Mouse (Mus musculus) midbrain, embryonic 16.5 days (tissue): ENCODE results near the gene BC051142. TPM values are rescaled to one million over a fixed set of nuclear protein-coding genes. Genes with fewer than 3 reads are reported as not detected.
"Not testable (repeated sequence)": the region's sequence is repeated elsewhere in the genome, so short reads cannot be mapped to it uniquely, and the experiment has no call there.

ENCODE experiments used
- ATAC-seq: fragments of 200-750 bp; cut with Nextera tagmentation; 2 replicates; pipeline ENCODE4 v1.8.0; 2017; ENCODE audit warnings: moderate TSS enrichment
- H3K27ac ChIP-seq: fragments of 300-500 bp; sonication (generic); 2 replicates; pipeline ENCODE4 v1.5.1; 2014; ENCODE audit warnings: mild to moderate bottlenecking, low read length, mixed read lengths
- H3K27me3 ChIP-seq: fragments of 300-500 bp; sonication (generic); 2 replicates; pipeline ENCODE4 v1.6.1; 2014; ENCODE audit warnings: low read depth, low read length, mixed read lengths; ENCODE audit not compliant: control insufficient read depth, insufficient read depth
- H3K36me3 ChIP-seq: fragments of 300-500 bp; sonication (generic); 2 replicates; pipeline ENCODE4 v1.6.1; 2014; ENCODE audit warnings: mild to moderate bottlenecking, low read length, moderate library complexity, mixed read lengths; ENCODE audit not compliant: control insufficient read depth, insufficient read depth
- H3K4me1 ChIP-seq: fragments of 300-500 bp; sonication (generic); 2 replicates; pipeline ENCODE4 v1.6.1; 2014; ENCODE audit warnings: mild to moderate bottlenecking, low read length, mixed read lengths; ENCODE audit not compliant: control insufficient read depth, insufficient read depth
- H3K4me2 ChIP-seq: fragments of 300-500 bp; sonication (generic); 2 replicates; pipeline ENCODE4 v1.6.1; 2014; ENCODE audit warnings: mild to moderate bottlenecking, low read length, mixed read lengths
- H3K4me3 ChIP-seq: fragments of 300-500 bp; sonication (generic); 2 replicates; pipeline ENCODE4 v1.5.1; 2014; ENCODE audit warnings: low read depth, mild to moderate bottlenecking, low read length, moderate library complexity, mixed read lengths
- H3K9ac ChIP-seq: fragments of 300-500 bp; sonication (generic); 2 replicates; pipeline ENCODE4 v1.6.1; 2014; ENCODE audit warnings: low read depth, low read length, mixed read lengths
- H3K9me3 ChIP-seq: fragments of 300-500 bp; sonication (generic); replicated peaks from 2 replicates; pipeline ENCODE4 v1.6.1; 2014; ENCODE audit warnings: mild to moderate bottlenecking, low read length, mixed read lengths; ENCODE audit not compliant: control insufficient read depth, poor library complexity, severe bottlenecking
- WGBS: fragments of 180-500 bp; shearing (Covaris S2); extraction: QIAGEN DNeasy Blood & Tissue Kit; methylation state at CpG from one replicate; pipeline ENCODE4 v1.1.7; 2014; 5-methylcytosine and 5-hydroxymethylcytosine counted together
- polyA plus RNA-seq: library from polyadenylated mRNA; unstranded; fragments of >200 nt; fragmentation: Nextera tagmentation; extraction: Ambion mirVana; gene quantifications from 2 replicates; pipeline ENCODE4 v1.2.1, GENCODE M21; 2015

The BC051142 gene
- polyA plus RNA-seq, 1 experiment from 2014 or later = 6.1 TPM

DNA sequence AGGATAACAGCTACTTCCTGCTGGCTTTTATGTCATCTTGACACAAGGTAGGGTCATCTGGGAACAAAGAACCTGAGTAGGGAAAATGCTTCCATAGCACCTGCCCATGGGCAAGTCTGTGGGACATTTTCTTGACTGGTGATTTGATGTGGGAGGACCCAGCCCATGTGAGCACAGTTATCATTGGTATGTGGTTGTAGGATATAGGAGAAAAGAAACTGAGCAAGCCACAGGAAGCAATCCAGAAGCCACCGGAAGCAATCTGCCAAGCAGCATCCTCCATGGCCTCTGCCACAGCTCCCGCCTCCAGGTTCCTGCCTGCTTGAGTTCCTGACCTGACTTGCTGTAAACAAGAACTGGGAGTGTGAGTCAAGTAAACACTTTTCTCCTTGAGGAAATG, 71.9 kb downstream of the BC051142 start:
- ATAC-seq = no peak
- H3K9ac ChIP-seq = no peak overlapping the region
- no peak overlapping the region for H3K4me2 ChIP-seq
- H3K36me3 ChIP-seq = no peaks in the 10 kb centered on the region
- no peaks in the 10 kb centered on the region for H3K9me3 ChIP-seq
- no peak overlapping the region for H3K4me3 ChIP-seq
- no peaks in the 10 kb centered on the region for H3K4me1 ChIP-seq
- WGBS = 95% methylated on average over 2 of the region's 2 CpGs
- no peak overlapping the region for H3K27ac ChIP-seq
- no peaks in the 10 kb centered on the region for H3K27me3 ChIP-seq

DNA sequence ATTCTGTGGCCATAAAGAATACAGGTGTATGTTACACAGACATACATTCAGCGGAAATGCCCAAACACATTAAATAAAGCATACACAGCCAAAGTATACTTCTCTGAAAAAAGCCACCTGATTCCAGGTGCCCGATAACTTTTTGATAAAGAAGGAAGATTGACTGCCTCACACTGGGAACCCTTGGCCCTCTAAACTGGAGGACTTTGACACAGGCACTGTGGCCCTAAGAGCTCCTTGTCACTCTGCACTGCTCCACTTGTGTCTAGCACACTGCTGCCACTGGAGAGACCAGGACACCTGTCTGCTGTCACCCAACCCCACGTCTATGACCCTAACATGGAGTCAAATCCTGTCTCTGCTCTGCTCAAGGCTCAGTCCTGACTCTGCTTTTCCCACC, 76.4 kb downstream of the BC051142 start:
- no peak overlapping the region for H3K27ac ChIP-seq
- no peak overlapping the region for H3K4me2 ChIP-seq
- H3K27me3 ChIP-seq = no peaks in the 10 kb centered on the region
- no peak overlapping the region for H3K4me3 ChIP-seq
- 88% methylated on average over 3 of the region's 3 CpGs for WGBS
- no peaks in the 10 kb centered on the region for H3K36me3 ChIP-seq
- H3K4me1 ChIP-seq = no peaks in the 10 kb centered on the region
- H3K9ac ChIP-seq = no peak overlapping the region
- no peaks in the 10 kb centered on the region for H3K9me3 ChIP-seq
- no peak for ATAC-seq

DNA sequence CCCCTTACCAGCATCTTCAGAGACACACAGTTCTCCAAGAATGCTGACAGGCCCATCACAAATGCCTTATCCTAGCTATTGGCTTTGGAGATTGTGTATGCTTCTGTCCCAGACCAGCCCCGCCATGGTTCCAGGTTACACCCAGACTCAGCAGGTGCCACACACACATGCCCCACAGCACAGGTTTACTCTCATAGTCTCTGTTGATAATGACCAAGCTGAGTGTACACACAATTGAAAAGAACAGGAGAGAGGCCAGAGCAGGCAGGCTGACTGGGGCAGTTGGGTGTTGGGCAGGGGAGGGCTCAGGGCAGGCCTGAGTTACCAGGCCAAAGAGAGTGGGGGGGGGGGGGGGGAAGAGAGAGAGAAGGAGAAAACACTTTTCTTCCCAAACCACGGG, 77.8 kb downstream of the BC051142 start:
- H3K36me3 ChIP-seq = no peaks in the 10 kb centered on the region
- H3K4me1 ChIP-seq = no peaks in the 10 kb centered on the region
- H3K9ac ChIP-seq = no peak overlapping the region
- WGBS = 100% methylated on average over 1 of the region's 2 CpGs
- H3K4me3 ChIP-seq = no peak overlapping the region
- no peak overlapping the region for H3K4me2 ChIP-seq
- H3K27me3 ChIP-seq = no peaks in the 10 kb centered on the region
- H3K27ac ChIP-seq = no peak overlapping the region
- no peaks in the 10 kb centered on the region for H3K9me3 ChIP-seq
- ATAC-seq = no peak

DNA sequence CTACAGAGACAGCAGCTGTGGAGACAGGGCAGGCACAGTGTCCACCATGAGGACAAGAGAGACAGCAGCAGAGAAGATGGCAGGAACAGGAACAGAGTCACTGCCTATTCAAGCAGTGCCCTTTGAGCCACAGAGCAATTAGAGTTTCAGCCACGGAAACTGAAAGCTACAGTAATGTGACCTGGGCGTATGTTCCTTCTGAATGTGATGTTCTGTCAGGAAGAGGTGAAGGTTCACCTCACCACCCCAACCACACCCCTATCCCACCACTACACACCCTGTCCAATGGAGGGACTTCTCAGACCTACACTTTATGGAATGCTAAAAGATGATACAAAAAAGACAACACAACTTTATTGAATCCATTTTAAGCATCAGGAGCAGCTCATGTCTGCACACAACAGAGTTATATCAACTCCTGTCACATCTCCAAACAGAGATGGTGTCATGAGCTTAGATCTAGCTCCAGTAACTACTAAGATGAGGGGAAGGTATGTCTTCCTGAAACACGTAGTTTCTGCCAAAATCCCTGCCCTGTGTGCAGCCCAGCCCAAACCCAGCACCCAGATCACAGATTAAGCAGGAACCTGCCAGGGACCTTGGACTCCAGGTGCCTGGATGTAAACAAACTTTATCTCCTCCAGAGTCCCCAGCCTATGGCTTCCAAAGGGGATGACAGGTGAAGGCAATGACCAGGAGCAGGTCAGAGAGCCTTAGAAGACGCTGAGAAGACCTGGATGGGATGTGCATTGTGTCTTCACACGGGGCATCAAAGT, 78.8 kb downstream of the BC051142 start, which contains the start of gene Btnl4:
Gene Btnl4 (minus strand): TSS at position 81 of the 776 bp plus-strand sequence.
- H3K4me3 ChIP-seq, H3K9me3 ChIP-seq, H3K27ac ChIP-seq, H3K36me3 ChIP-seq, ATAC-seq, H3K4me1 ChIP-seq, H3K27me3 ChIP-seq, H3K4me2 ChIP-seq, H3K9ac ChIP-seq: not testable (repeated sequence)
- 88% methylated on average over 4 of the region's 5 CpGs for WGBS

DNA sequence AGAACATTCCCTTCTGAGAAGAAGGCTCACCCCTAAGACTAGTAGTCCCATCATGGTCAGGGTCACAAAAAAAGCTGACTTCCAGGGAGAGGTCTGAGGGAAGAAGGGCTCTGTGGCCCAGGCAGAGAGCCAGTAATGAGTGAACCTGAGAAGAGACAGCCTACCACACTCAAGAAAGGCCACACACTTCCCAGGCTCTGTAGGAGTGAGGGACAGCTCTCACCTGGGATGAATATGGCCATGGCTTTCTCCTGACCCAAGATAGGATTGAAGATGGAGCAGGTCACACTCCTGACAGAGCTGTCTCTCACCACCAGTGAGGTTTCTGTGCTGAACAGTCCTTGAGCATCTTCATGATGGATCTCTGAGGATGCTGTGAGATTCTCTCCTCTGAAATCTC, 94.2 kb downstream of the BC051142 start:
- Histone ChIP-seq H3K4me2 (no peak overlapping the region), H3K4me3 (no peak overlapping the region)

DNA sequence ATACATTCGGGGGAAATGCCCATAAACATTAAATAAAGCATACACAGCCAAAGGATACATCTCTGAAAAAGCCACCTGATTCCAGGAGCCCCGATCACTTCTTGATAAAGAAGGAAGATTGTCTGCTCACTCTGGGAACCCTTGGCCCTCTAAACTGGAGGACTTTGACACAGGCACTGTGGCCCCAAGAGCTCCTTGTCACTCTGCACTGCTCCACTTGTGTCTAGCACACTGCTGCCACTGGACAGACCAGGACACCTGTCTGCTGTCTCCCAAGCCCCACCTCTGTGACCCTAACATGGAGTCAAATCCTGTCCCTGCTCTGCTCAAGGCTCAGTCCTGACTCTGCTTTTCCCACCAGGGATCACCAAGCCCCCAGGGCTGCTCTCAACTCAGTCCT, 96.5 kb downstream of the BC051142 start:
- not testable (repeated sequence) for ATAC-seq, H3K36me3 ChIP-seq, H3K4me1 ChIP-seq, H3K4me3 ChIP-seq, H3K4me2 ChIP-seq, H3K9me3 ChIP-seq, H3K27ac ChIP-seq, H3K27me3 ChIP-seq, H3K9ac ChIP-seq
- 73% methylated on average over 2 of the region's 2 CpGs for WGBS

More for the DNA sequence above, 94.2 kb downstream of the BC051142 start:
- H3K27me3 ChIP-seq = no peaks in the 10 kb centered on the region
- no peaks in the 10 kb centered on the region for H3K36me3 ChIP-seq
- H3K9me3 ChIP-seq = no peaks in the 10 kb centered on the region
- no peak overlapping the region for H3K27ac ChIP-seq
- ATAC-seq = no peak
- H3K4me1 ChIP-seq = no peaks in the 10 kb centered on the region
- no peak overlapping the region for H3K9ac ChIP-seq

DNA sequence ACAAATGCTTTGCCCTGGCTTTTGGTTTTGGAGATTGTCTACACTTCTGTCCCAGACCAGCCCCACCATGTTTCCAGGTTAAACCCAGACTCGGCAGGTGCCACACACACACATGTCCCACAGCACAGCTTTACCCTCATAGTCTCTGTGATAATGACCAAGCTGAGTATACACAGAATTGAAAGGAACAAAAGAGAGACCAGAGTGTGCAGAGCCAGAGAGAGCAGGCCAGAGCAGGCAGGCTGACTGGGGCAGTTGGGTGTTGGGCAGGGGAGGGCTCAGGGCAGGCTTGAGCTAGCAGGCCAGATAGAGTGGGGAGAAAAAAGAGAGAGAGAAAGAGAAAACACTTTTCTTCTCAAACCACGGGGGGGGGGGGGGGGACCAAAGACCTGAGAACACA, 97.9 kb downstream of the BC051142 start:
- 91% methylated on average over 1 of the region's 2 CpGs for WGBS

DNA sequence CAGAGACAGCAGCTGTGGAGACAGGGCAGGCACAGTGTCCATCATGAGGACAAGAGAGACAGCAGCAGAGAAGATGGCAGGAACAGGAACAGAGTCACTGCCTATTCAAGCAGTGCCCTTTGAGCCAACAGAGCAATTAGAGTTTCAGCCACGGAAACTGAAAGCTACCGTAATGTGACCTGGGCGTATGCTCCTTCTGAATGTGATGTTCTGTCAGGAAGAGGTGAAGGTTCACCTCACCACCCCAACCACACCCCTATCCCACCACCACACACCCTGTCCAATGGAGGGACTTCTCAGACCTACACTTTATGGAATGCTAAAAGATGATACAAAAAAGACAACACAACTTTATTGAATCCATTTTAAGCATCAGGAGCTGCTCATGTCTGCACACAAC, 98.7 kb downstream of the BC051142 start:
- H3K9me3 ChIP-seq, H3K4me3 ChIP-seq, H3K4me1 ChIP-seq, ATAC-seq, H3K27me3 ChIP-seq, H3K4me2 ChIP-seq, H3K27ac ChIP-seq, H3K9ac ChIP-seq, H3K36me3 ChIP-seq: not testable (repeated sequence)
- 88% methylated on average over 3 of the region's 3 CpGs for WGBS

More for the DNA sequence above, 97.9 kb downstream of the BC051142 start:
- Histone ChIP-seq H3K4me2 (no peak overlapping the region), H3K9ac (no peak overlapping the region), H3K9me3 (no peaks in the 10 kb centered on the region), H3K4me1 (no peaks in the 10 kb centered on the region), H3K36me3 (no peaks in the 10 kb centered on the region), H3K27ac (no peak overlapping the region), H3K4me3 (no peak overlapping the region), H3K27me3 (no peaks in the 10 kb centered on the region)
- ATAC-seq = no peak

DNA sequence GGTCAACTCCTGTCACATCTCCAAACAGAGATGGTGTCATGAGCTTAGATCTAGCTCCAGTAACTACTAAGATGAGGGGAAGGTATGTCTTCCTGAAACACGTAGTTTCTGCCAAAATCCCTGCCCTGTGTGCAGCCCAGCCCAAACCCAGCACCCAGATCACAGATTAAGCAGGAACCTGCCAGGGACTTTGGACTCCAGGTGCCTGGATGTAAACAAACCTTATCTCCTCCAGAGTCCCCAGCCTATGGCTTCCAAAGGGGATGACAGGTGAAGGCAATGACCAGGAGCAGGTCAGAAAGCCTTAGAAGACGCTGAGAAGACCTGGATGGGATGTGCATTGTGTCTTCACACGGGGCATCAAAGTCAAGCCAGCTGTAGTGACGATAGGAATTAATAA, 99.1 kb downstream of the BC051142 start:
- H3K9ac ChIP-seq, H3K27ac ChIP-seq, ATAC-seq, H3K9me3 ChIP-seq, H3K4me1 ChIP-seq, H3K27me3 ChIP-seq, H3K36me3 ChIP-seq, H3K4me3 ChIP-seq, H3K4me2 ChIP-seq: not testable (repeated sequence)
- WGBS = 88% methylated on average over 2 of the region's 4 CpGs
